Mouse (Mus musculus) midbrain, embryonic 14.5 days (tissue): ENCODE results near the gene Cpb2. TPM values are rescaled to one million over a fixed set of nuclear protein-coding genes. Genes with fewer than 3 reads are reported as not detected.
A peak's percentile ranks its signal among the peaks of the same experiment; 100 is the strongest.

ENCODE experiments used
- ATAC-seq: fragments of 200-750 bp; cut with Nextera tagmentation; 2 replicates; pipeline ENCODE4 v1.8.0; 2017; ENCODE audit warnings: moderate number of reproducible peaks, moderate library complexity; ENCODE audit not compliant: low FRiP score, low TSS enrichment
- DNase-seq: peaks from one replicate; pipeline ENCODE4 v3.0.0-alpha.2; 2015
- H3K27ac ChIP-seq: fragments of 300-500 bp; sonication (generic); replicated peaks from 2 replicates; pipeline ENCODE4 v1.5.1; 2014; ENCODE audit warnings: mild to moderate bottlenecking, low read depth, low read length, moderate library complexity
- H3K27me3 ChIP-seq: fragments of 300-500 bp; sonication (generic); 2 replicates; pipeline ENCODE4 v1.6.1; 2014; ENCODE audit warnings: low read length, control low read depth, mixed read lengths; ENCODE audit not compliant: control insufficient read depth, insufficient read depth
- H3K36me3 ChIP-seq: fragments of 300-500 bp; sonication (generic); 2 replicates; pipeline ENCODE4 v1.6.1; 2014; ENCODE audit warnings: low read length, control low read depth; ENCODE audit not compliant: control insufficient read depth, insufficient read depth
- H3K4me1 ChIP-seq: fragments of 300-500 bp; sonication (generic); 2 replicates; pipeline ENCODE4 v1.6.1; 2014; ENCODE audit warnings: mild to moderate bottlenecking, antibody characterized with exemption, low read length, control low read depth; ENCODE audit not compliant: control insufficient read depth, insufficient read depth
- H3K4me2 ChIP-seq: fragments of 300-500 bp; sonication (generic); 2 replicates; pipeline ENCODE4 v1.6.1; 2014; ENCODE audit warnings: mild to moderate bottlenecking, low read length, moderate library complexity
- H3K4me3 ChIP-seq: fragments of 300-500 bp; sonication (generic); replicated peaks from 2 replicates; pipeline ENCODE4 v1.5.1; 2014; ENCODE audit warnings: low read depth, low read length
- H3K9ac ChIP-seq: fragments of 300-500 bp; sonication (generic); replicated peaks from 2 replicates; pipeline ENCODE4 v1.6.1; 2014; ENCODE audit warnings: mild to moderate bottlenecking, low read length, moderate library complexity
- H3K9me3 ChIP-seq: fragments of 300-500 bp; sonication (generic); 2 replicates; pipeline ENCODE4 v1.6.1; 2016; ENCODE audit warnings: low read length, control low read depth, mixed read lengths; ENCODE audit not compliant: control insufficient read depth
- WGBS: fragments of 180-500 bp; shearing (Covaris S2); extraction: QIAGEN DNeasy Blood & Tissue Kit; methylation state at CpG from one replicate; pipeline ENCODE4 v1.1.7; 2014; 5-methylcytosine and 5-hydroxymethylcytosine counted together
- polyA plus RNA-seq: library from polyadenylated mRNA; unstranded; fragments of >200 nt; fragmentation: Nextera tagmentation; extraction: Ambion mirVana; gene quantifications from 2 replicates; pipeline ENCODE4 v1.2.1, GENCODE M21; 2014

Cpb2 gene
- polyA plus RNA-seq, 1 experiment from 2014 or later = not detected

- Histone ChIP-seq H3K4me3 (no peak overlapping the region), H3K9ac (no peak overlapping the region), H3K27ac (peak overlapping the region; percentile 28; the same call in 1 of the 2 replicates), H3K9me3 (no peaks in the 10 kb centered on the region), H3K36me3 (no peaks in the 10 kb centered on the region), H3K4me2 (peak overlapping the region; percentile 41), H3K4me1 (peaks cover 14% of the 10 kb centered on the region; the same call in 1 of the 2 replicates), H3K27me3 (no peaks in the 10 kb centered on the region)
- DNase-seq = peak; percentile 82
- ATAC-seq = peak; percentile 87
- WGBS = 16% methylated on average over 9 of the region's 9 CpGs
Measured at GRCm38 (mm10) chr14:75235955-75236635, 6.0 kb upstream of the Cpb2 start.

GRCm38 (mm10) chr14:75236636-75237003, 5.5 kb upstream of the Cpb2 start:
- Histone ChIP-seq H3K4me3 (no peak overlapping the region), H3K36me3 (no peaks in the 10 kb centered on the region), H3K9me3 (no peaks in the 10 kb centered on the region), H3K4me2 (no peak overlapping the region), H3K27ac (peak overlapping the region; percentile 28; the same call in 1 of the 2 replicates), H3K4me1 (peaks cover 14% of the 10 kb centered on the region; the same call in 1 of the 2 replicates), H3K9ac (no peak overlapping the region), H3K27me3 (no peaks in the 10 kb centered on the region)
- ATAC-seq (no peak), DNase-seq (no peak)
- WGBS = 66% methylated on average over 4 of the region's 4 CpGs

- no peak overlapping the region for H3K4me3 ChIP-seq
- no peak overlapping the region for H3K27ac ChIP-seq
- ATAC-seq (no peak), DNase-seq (no peak)
- 76% methylated on average over 8 of the region's 8 CpGs for WGBS
- H3K36me3 ChIP-seq = no peaks in the 10 kb centered on the region
- H3K4me2 ChIP-seq = no peak overlapping the region
- H3K9ac ChIP-seq = no peak overlapping the region
- no peaks in the 10 kb centered on the region for H3K27me3 ChIP-seq
- no peaks in the 10 kb centered on the region for H3K9me3 ChIP-seq
- H3K4me1 ChIP-seq = peaks cover 14% of the 10 kb centered on the region; the same call in 1 of the 2 replicates
Measured at GRCm38 (mm10) chr14:75237096-75237495, 5.0 kb upstream of the Cpb2 start.

GRCm38 (mm10) chr14:75238054-75238692, 3.9 kb upstream of the Cpb2 start:
- Histone ChIP-seq H3K9ac (no peak overlapping the region), H3K4me2 (no peak overlapping the region), H3K9me3 (no peaks in the 10 kb centered on the region), H3K36me3 (no peaks in the 10 kb centered on the region), H3K4me3 (no peak overlapping the region), H3K27me3 (no peaks in the 10 kb centered on the region), H3K4me1 (peaks cover 14% of the 10 kb centered on the region; the same call in 1 of the 2 replicates), H3K27ac (no peak overlapping the region)
- DNase-seq = no peak
- ATAC-seq = no peak
- 85% methylated on average over 6 of the region's 6 CpGs for WGBS

GRCm38 (mm10) chr14:75246024-75247000, 4.2 kb downstream of the Cpb2 start:
- Histone ChIP-seq H3K4me2 (no peak overlapping the region), H3K4me3 (no peak overlapping the region), H3K36me3 (no peaks in the 10 kb centered on the region), H3K9ac (no peak overlapping the region), H3K4me1 (no peaks in the 10 kb centered on the region), H3K9me3 (no peaks in the 10 kb centered on the region), H3K27ac (no peak overlapping the region), H3K27me3 (no peaks in the 10 kb centered on the region)
- ATAC-seq (no peak), DNase-seq (no peak)
- WGBS = 80% methylated on average over 11 of the region's 11 CpGs

- ATAC-seq (no peak), DNase-seq (no peak)
- no peak overlapping the region for H3K4me3 ChIP-seq
- H3K4me2 ChIP-seq = no peak overlapping the region
- no peaks in the 10 kb centered on the region for H3K27me3 ChIP-seq
- H3K36me3 ChIP-seq = no peaks in the 10 kb centered on the region
- H3K4me1 ChIP-seq = no peaks in the 10 kb centered on the region
- no peak overlapping the region for H3K27ac ChIP-seq
- WGBS = 89% methylated on average over 3 of the region's 3 CpGs
- H3K9me3 ChIP-seq = no peaks in the 10 kb centered on the region
- H3K9ac ChIP-seq = no peak overlapping the region
Measured at GRCm38 (mm10) chr14:75250432-75250831, 8.3 kb downstream of the Cpb2 start.

GRCm38 (mm10) chr14:75256521-75256920, 14.4 kb downstream of the Cpb2 start:
- no peak overlapping the region for H3K9ac ChIP-seq
- ATAC-seq (no peak), DNase-seq (peak; percentile 37)
- no peak overlapping the region for H3K4me2 ChIP-seq
- no peaks in the 10 kb centered on the region for H3K36me3 ChIP-seq
- H3K4me1 ChIP-seq = no peaks in the 10 kb centered on the region
- H3K9me3 ChIP-seq = no peaks in the 10 kb centered on the region
- H3K27me3 ChIP-seq = no peaks in the 10 kb centered on the region
- no peak overlapping the region for H3K4me3 ChIP-seq
- whole genome bisulfite sequencing = 55% methylated on average over 5 of the region's 5 CpGs
- no peak overlapping the region for H3K27ac ChIP-seq

GRCm38 (mm10) chr14:75269531-75269930, 27.4 kb downstream of the Cpb2 start:
- Histone ChIP-seq H3K27me3 (no peaks in the 10 kb centered on the region), H3K9ac (no peak overlapping the region), H3K36me3 (no peaks in the 10 kb centered on the region), H3K27ac (no peak overlapping the region), H3K9me3 (no peaks in the 10 kb centered on the region), H3K4me3 (no peak overlapping the region), H3K4me2 (no peak overlapping the region), H3K4me1 (no peaks in the 10 kb centered on the region)
- DNase-seq = no peak
- 89% methylated on average over 5 of the region's 5 CpGs for WGBS
- no peak for ATAC-seq
